Mouse (Mus musculus): ENCODE measurements around the gene Ebp. TPM values are rescaled to one million over a fixed set of nuclear protein-coding genes. Genes with fewer than 3 reads are reported as not detected.
A peak's percentile ranks its signal among the peaks of the same experiment; 100 is the strongest.

Gene Ebp
- total RNA-seq (2021): 10 to 100 TPM; 19.6 to 22.6 TPM

DNA sequence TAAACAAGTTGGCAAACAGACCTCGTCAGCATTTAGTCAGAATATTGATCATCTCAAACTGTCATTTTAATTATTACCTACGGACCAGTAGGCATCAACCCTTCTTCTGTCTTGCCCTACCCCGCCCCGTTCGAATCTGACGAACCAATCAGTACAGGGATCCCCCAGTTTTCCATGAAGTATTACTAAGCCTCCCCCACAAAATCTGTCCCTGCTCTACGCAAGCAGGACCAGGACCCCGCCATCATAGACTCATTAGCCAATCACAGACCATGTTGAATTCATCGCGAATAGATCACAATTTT is at the start of gene Ebp:
TSS of gene Ebp (minus strand) at position 94 of the 305 bp plus-strand sequence.
- DNase-seq (ENCODE audit: low spot score): no peak
- intact Hi-C loops (cut with DNase I): no loop called here

DNA sequence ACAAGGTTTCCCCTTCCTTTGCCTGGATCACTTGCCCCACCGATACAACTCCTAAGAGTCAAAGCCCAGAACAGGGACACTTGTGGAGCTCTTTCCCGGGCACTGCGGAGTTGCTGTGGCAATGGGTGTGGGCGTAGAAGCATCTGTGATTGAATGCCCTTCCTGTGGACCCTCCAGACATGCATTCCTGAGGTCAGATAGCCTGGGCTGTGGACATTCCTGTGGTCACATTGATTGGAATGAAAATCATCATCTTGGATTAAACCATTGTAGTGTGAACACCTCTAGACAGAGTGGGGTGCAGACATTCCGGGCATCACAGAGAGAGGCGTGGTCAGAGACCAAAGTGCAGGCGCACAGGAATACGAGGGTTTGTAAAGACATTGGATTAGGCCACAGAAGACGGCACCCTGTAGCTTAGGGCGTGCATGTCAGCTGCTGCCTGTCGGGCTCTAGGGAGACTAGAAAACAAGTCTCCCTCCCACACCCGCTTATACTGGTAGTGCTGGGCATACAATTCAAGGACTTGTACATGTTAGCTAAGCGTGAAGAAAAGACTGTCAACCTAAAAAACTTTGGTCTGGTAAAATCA is 45.6 kb upstream of the Ebp start:
- intact Hi-C loops (cut with DNase I): no loop called here
- no peak for DNase-seq (ENCODE audit: low spot score)

DNA sequence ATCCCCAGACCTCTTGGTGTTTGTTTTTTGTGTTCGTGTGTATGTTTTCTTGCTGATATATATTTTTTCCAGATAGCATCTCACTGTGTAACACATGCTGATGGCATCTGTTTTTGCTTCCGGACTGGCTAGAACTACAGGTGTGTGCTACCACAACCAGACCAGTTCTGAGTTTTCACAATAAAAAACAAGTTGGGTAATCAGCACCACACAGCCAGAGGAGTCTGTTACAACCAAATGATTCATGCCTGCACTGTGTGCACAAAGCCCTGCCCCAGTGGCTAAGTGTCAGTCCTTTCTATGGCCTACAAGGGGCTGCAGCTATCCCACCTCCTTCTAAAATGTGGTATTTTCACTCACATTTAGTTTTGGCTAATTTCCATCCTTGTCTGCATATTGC is 43.4 kb upstream of the Ebp start:
- no peak for DNase-seq (ENCODE audit: low spot score)
- intact Hi-C loops (cut with DNase I): no loop called here

DNA sequence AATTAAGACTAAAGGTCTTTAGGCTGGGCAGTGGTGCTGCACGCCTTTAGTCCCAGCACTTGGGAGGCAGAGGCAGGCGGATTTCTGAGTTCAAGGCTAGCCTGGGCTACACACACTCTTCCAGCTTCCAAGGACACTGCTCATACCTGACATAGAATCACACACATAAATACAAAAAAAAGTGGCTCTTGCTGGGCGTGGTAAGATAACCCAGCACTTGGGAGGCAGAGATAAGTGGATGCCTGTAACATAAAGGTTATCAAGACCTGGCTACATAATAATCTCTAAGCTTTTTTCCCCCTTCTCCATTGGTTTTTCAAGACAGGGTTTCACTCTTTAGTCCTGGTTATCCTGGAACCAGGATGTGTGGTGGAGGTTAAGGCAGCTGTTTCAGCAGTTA is 40.3 kb upstream of the Ebp start:
- no peak for DNase-seq (ENCODE audit: low spot score)
- intact Hi-C loops (cut with DNase I): no loop called here

DNA sequence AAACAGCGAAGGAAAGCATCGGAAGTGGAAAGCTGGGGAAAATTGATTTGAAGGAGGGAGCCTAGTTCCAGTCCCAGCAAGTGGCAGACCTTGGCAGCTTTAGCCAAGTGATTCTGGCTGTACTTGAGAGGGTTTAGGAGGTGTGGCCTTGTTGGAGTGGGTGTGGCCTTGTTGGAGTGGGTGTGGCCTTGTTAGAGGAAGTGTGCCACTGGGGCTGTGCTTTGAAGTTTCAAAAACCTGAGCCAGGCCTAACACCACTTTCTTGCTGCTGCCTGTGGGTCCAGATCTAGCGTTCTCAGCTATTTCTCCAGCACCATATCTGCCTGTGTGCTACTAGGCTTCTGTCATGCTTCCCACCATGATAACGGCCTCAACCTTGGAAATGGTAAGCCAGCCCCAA is 37.0 kb upstream of the Ebp start:
- intact Hi-C loops (cut with DNase I): no loop called here
- no peak for DNase-seq (ENCODE audit: low spot score)

DNA sequence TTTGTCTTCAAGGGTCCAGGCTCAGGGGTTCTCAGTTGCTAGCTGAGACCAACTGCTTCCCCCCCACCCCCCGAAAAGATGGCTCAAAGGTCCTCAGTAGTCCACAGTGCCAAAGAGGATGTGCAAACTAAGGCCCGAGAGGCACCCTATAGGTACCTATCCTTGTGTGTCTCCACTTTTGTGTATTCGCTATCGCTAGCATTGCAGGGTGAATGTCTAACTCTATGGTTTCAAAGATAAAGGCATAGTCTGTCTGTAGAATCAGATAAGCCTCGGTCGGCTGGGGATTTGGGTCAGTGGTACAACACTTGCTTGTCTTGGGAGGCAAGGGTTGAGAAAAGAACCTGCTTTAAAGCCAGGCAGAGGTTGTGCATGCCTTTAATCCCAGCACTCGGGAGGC is 30.2 kb upstream of the Ebp start:
- DNase-seq (ENCODE audit: low spot score): no peak
- intact Hi-C loops (cut with DNase I): no loop called here

DNA sequence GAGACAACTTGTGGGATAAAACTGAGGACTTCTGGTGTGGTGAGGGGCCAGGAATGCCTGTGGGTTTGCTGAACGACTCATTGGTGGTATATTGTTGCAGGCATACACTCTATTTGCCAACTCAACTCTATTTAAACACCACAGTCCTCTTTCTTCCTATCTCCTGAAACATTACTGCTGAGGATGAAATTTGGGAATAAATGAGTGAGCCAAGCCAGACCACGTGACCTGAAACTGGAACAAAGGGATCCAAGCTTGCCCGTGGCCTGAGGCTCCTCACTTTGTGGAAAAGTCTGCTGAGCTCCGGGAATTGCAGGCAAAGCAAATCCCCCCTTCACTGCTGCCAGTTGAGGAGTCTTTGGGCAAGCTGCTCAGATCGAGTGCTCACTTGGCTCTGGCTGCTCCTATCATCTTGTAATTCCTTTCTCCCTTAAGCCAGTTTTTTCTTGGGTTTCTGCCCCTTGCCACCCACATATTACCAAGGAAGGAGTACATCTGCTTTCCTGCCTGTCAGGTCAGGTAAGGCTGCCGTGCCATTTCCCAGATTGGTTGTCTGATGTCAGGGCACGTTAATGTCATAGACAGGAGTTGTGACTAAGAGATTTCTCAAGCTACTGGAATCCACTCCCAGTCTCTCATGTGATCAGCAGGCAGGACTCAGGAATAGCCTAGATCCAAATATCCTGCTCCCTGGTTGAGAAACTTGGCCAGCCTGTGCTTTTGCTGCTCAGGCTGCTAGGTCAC is 29.5 kb upstream of the Ebp start:
- intact Hi-C loops (cut with DNase I): no loop called here
- DNase-seq (ENCODE audit: low spot score): no peak

DNA sequence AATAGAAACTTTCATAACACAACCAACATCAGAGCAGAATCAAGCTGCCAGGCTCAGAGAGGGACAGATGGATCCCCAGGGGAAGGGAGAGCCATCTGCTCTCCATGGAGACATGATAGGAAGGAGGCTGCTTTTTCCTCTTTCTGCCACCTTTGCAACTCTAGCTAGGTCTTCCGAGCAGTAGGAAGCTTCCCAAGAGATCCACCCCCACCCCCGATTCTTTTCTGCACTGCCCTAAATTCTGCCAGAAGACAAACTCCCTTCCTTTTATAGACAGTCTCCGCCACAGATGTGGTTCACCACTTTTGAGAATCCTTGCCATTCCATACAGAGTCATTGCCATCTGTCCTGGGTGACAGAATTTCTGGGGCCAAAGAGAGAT is 29.0 kb upstream of the Ebp start:
- DNase-seq (ENCODE audit: low spot score): no peak
- intact Hi-C loops (cut with DNase I): no loop called here

DNA sequence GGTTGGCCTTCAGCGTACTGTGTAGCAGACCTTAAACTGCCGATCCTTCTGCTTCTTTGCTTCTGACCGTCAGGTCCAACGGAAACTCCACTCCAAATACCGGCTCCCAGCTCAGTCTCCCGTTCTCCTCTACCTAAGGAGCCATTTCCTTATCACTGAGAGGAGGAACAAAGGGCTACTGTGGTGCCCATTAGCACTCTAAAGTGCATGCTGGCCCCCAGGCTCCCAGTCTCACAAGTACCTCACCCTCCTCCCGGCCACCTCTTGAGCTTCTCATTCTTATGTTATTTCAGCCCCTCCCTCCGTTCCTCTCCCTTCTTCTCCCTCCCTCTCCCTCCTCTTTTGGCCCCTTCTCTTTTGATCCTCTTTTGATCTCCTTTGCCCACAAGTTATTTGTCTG is 26.3 kb upstream of the Ebp start:
- DNase-seq (ENCODE audit: low spot score): no peak
- intact Hi-C loops (cut with DNase I): no loop called here

DNA sequence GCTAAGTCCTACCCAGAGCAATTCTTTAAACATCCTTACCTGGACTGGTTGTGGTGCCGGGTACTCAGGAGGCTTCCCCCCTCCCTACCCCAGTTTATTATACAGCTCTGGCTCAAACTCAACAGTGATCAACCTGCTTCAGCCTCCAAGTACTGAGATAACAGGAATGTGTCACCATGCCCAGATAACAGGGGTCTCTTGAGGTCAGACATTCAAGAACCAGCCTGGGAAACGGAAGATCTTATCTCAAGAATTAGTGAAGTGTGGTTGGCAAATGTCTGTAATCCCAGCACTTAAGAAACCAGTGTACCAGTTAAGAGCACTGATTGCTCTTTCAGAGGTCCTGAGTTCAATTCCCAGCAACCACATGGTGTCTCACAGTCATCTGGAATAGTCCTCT is 24.8 kb upstream of the Ebp start:
- intact Hi-C loops (cut with DNase I): no loop called here
- DNase-seq (ENCODE audit: low spot score): no peak

DNA sequence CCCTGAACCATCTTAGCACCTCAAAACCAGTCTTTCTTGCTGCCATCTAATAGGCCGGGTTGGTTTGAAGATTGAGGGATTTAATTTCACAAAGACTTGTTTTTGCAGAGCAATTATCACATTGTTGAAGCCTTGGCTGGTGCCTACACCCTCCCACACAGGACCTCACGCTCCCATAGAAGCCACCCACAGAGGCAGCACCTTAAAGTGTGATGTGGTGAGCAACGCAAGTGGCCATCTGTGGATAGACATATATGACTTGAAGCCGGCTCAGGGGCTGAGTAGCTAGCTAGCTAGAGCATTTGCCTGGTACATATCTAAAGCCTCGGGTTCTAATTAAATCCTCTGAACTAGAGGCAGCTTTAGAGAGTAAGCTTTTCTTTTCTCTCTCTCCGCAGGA is 24.1 kb upstream of the Ebp start:
- intact Hi-C loops (cut with DNase I): no loop called here
- no peak for DNase-seq (ENCODE audit: low spot score)

DNA sequence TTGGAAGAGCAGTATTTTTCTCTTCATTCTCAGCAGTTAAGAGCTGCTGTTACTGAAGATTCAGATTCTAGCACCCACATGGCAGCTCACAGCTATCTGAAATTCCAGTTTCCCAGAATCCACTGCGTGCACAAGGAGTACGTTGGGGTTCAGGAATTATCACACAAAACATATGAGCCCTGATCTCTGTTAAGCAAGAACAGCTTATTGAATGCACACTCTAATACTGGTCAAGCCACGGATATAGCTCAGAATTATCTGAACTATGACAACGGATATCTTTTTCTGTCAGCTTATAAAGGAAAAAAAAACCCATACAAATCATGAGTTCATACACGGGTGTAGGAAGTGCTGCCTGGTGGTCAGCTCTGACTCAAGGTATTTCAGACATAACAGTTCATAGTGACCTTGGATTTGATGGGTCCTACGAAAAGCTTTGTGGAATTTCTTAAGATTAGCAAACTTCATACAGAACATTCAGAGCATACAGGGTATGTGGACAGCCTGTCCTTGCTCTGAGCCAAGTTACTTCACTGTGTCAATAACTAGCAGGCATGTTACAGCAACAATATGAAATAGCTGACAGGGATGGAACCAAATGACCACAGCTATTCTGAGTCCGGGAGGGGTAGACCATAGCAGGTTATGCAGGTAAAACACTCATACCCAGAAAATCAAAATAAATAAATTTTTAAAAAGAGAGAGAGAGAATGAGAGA is 18.3 kb upstream of the Ebp start:
- DNase-seq (ENCODE audit: low spot score): no peak

DNA sequence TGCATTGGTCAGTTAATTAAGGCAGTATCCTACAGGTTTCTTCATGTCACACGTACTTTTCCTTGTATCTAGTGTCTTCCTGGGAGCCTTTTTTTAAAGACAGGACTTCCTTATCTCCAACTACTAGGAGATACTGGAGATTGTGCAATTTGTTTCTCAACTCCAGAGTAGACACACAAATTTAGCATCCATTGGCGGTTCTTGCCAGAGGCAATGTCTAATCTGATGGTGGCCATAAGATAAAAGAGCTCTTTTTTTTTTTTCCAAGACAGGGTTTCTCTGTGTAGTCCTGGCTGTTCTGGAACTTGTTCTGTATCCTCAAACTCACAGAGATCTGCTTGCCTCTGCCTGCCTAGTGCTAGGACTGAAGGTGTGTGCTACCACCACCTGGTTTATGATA is 16.4 kb upstream of the Ebp start:
- DNase-seq (ENCODE audit: low spot score): no peak

More for the DNA sequence above, 18.3 kb upstream of the Ebp start:
- intact Hi-C loops (cut with DNase I): no loop called here

DNA sequence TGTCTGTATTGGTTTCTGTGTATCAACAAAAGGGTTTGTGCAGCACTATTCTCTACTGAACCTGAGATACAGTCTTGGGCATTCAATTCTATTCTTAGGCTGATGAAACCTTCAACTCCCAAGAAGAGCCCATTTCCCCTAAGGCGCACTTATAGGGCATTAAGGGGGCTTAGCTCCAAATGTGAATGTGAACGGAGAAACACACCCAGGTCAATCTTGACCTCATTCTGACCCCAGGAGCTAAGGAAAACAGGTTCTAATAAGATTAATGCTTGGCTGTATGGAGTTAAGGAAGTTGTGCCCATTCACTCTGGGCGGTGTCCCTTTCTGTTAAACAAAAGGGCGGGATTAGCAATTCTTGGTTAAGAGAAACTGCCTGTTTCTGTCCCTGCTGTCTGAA is 13.9 kb upstream of the Ebp start:
- DNase-seq (ENCODE audit: low spot score): no peak
- intact Hi-C loops (cut with DNase I): no loop called here

More for the DNA sequence above, 16.4 kb upstream of the Ebp start:
- intact Hi-C loops (cut with DNase I): no loop called here

DNA sequence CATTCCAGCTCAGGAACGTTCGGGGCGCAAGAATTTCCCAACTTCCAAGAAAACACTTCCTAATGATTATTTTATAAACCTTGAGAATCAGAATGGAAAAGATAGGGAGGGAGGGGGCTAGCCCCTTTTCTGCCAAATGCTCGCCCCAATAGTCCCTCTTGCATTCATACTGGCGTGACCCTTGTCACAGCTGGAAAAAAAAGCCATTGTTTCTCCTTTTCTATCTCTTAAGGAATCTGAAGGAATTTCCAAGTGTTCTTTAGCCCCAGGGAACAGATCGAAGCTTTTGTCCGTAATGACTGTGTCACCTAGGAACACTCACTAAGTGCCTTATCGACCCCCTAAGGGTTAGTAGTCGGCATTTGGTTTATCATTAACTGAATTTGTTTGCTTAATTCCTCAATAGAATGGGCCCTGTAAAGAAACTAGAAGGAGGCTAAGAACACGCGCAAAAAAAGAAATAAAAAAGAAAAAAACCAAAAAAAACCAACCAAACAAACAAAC is 13.4 kb upstream of the Ebp start:
- intact Hi-C loops (cut with DNase I): no loop called here

DNA sequence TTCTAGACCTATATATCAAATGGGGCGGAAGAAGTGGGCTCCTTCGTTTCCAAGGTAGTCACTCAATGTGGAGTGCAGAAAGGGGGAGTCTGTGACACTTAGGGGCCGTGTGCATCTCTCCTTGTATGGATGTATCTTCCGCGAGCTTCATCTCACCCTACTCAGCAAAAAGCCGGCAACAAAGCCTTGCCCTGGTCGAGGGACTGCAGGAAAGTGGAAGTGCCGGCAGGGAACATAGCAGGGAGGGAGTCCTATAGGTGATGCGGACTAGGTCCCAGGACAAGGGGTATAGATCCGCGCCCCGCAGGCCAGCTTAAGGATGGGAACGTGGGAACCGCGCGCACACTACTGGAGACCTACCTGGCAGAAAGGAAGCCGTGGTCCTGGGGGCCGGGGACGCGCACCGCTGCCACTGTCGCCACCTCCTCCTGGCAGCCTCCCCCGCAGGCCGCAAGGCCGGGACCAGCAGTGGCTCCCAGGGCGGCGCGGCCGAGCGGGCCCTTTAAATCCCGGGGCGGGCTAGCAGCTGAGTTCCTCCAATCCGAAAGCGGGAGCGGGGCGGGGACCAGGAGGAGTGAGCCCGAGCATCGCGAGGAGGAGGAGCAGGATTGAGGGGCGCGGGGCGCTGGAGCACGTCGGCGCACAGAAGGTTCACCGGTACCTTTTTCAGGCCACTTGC is 12.8 kb upstream of the Ebp start, which contains the start of gene Porcn:
TSS of gene Porcn (minus strand) at position 511 of the 679 bp plus-strand sequence.
- intact Hi-C loops (cut with DNase I): no loop called here
- peak; percentile 76 for DNase-seq (ENCODE audit: low spot score)

More for the DNA sequence above, 13.4 kb upstream of the Ebp start:
- no peak for DNase-seq (ENCODE audit: low spot score)

DNA sequence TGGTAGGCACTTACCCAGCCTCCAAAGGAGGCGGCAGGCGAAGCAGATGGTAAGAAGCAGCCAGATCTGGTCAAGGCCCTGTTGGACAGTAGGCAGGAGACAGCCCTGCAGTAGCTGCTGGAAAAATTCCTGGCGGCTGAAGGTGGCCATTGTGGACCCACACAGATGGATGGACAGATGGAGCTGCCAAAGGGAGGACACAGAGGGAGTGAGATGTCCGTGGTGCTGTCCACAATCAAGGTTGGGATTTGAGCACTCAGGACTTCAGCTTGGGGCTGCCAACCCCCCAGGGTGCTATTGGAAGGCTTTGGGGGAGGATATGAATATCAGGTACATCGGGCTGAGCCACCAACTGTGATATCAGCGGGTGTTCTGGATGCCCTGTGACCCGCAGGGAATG is 12.2 kb upstream of the Ebp start:
- no peak for DNase-seq (ENCODE audit: low spot score)
- intact Hi-C loops (cut with DNase I): no loop called here

DNA sequence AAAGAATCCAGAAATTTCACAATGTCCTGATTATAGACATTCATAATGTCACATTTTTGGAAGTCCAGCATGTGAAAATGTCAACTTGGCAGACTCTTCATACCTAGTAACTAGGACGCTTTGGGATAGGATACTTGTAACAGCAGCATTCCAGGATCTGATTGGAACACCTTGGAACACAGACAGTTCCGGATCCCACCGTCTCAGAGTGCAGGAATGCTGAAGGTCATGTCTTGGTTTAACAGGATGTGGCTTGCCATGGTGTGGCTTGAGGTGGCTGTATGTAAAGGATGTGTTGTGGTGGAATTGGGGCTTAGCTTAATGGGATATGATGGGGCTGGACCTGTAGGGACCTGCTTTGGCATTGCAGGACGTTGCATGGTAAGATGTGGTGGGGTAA is 11.8 kb upstream of the Ebp start:
- intact Hi-C loops (cut with DNase I): no loop called here
- DNase-seq (ENCODE audit: low spot score): no peak

DNA sequence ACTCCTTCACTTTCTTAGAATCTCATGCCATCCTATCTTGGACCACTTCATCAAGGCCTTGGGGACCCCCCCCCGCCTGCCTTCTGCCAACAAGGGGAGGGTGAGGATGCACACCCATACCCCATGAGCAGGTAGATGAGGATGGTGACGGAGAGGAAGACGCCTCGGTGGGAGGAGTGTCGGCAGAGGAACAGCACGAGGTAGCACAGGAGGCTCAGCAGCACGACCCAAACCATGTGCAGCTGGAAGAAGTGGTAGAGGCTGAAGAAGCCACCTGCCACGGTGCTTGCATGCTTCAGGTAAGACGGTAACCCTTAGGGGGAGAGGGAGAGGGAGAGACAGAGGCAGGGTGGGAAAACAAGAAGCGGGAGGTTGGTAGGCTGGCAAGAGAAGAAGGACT is 10.8 kb upstream of the Ebp start:
- DNase-seq (ENCODE audit: low spot score): no peak
- intact Hi-C loops (cut with DNase I): no loop called here

DNA sequence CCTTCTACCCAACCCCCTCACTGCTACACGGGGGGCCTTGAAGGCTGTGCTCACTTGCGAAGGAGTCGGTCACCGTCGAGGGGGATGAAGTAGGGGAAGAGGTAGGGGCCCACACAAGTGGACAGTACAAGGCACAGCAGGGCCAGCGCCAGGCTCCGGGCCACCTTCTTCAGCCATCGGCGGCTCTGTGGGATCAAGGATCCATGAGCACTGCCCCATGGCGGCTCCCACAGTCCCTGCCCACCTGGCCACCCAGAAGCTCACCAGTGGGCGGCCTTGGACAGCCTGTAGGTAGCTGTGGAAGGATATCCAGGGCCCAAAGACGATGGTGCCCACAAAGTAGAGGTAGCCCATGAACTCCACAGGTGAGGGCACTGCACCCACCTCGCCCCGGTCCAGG is 9.8 kb upstream of the Ebp start:
- intact Hi-C loops (cut with DNase I): no loop called here

More for the DNA sequence above, 9.8 kb upstream of the Ebp start:
- DNase-seq (ENCODE audit: low spot score): no peak
